Mouse (Mus musculus): ENCODE measurements around the gene Ets1. TPM values are rescaled to one million over a fixed set of nuclear protein-coding genes. Genes with fewer than 3 reads are reported as not detected.
A peak's percentile ranks its signal among the peaks of the same experiment; 100 is the strongest.

Ets1 gene
- polyA plus RNA-seq, 1 experiment from 2014 or later, result 115 TPM

DNA sequence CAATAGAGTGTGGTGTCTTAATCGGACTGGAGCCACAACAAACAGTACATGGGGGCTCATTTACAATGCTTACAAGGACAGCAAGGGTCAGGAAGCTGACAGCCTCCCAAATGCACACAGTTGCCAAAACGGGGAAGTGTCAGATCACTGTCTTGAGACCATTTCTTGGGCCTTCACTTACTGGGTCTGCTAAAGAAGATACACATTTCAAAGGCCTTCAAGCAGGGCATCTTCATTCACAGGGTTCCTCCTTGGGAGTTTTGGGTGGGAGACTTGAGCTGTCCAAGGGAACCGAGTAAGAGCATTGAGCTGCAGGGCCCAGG lies 83.9 kb downstream of the Ets1 start:
- 0 out of 2 replicates have a peak overlapping the region, but pooled peaks have one; percentile 34 for H3K27ac ChIP-seq (ENCODE audit: low read length)
- H3K4me2 ChIP-seq (ENCODE audit: low read depth, low read length), result no peak overlapping the region
- H3K9me3 ChIP-seq (ENCODE audit: control insufficient read depth, low read length), result no peaks in the 10 kb centered on the region
- H3K27me3 ChIP-seq (ENCODE audit: control insufficient read depth, insufficient read depth, low read depth, low read length), result no peaks in the 10 kb centered on the region
- H3K9ac ChIP-seq (ENCODE audit: low read length), result no peak overlapping the region
- H3K4me1 ChIP-seq (replicated peaks; ENCODE audit: control insufficient read depth, insufficient read depth, low read length), result peaks cover 67% of the 10 kb centered on the region
- no peaks in the 10 kb centered on the region for H3K36me3 ChIP-seq (ENCODE audit: control insufficient read depth, insufficient read depth, low read length)
- ATAC-seq (ENCODE audit: low read depth), result no peak
- H3K4me3 ChIP-seq (ENCODE audit: low read length), result no peak overlapping the region
- 39% methylated on average over 3 of the region's 3 CpGs for WGBS

DNA sequence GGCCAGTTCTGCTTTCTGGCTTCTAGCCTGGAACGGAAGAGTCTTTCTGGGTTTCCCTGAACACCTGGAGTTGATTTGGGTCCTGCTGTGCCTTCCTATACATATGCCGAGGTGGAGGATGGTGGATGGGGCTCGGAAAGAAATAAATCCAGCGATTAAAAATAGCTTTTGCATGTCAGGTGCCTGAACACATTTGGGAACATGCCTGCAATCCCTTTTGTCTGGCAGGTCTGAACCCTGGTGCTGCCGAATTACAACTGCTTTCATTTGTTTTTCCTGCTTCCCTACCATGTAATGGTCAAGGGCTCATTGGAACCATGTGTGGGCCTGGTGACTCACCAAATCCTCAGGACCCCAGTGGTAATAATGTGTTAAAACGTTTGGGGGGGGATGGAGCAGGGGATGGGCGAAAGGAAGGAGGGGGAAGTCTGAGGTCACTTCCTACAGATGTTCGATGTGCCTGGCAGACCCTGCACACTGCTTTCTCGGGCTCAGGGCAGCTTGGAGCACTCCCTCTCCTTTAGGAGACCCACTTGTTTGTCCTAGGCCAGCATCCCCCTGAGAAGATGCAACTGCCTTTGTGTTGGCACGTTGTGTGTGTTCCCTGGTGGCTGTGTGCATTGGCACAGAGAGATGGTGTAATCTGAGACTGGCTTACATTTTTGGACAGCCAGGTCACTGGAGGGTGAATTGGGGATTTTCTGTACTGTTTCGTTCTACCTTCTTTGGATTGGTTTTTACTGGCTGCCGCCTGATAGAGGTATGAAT lies 84.4 kb downstream of the Ets1 start:
- peak; percentile 16; the same call in 1 of the 2 replicates for ATAC-seq (ENCODE audit: low read depth)
- Histone ChIP-seq H3K36me3 (ENCODE audit: control insufficient read depth, insufficient read depth, low read length) (no peaks in the 10 kb centered on the region), H3K9me3 (ENCODE audit: control insufficient read depth, low read length) (no peaks in the 10 kb centered on the region), H3K27me3 (ENCODE audit: control insufficient read depth, insufficient read depth, low read depth, low read length) (no peaks in the 10 kb centered on the region), H3K4me1 (replicated peaks; ENCODE audit: control insufficient read depth, insufficient read depth, low read length) (peaks cover 62% of the 10 kb centered on the region), H3K4me2 (ENCODE audit: low read depth, low read length) (no peak overlapping the region), H3K27ac (ENCODE audit: low read length) (peak overlapping the region; percentile 34), H3K4me3 (ENCODE audit: low read length) (no peak overlapping the region), H3K9ac (ENCODE audit: low read length) (no peak overlapping the region)
- 37% methylated on average over 12 of the region's 12 CpGs for WGBS

DNA sequence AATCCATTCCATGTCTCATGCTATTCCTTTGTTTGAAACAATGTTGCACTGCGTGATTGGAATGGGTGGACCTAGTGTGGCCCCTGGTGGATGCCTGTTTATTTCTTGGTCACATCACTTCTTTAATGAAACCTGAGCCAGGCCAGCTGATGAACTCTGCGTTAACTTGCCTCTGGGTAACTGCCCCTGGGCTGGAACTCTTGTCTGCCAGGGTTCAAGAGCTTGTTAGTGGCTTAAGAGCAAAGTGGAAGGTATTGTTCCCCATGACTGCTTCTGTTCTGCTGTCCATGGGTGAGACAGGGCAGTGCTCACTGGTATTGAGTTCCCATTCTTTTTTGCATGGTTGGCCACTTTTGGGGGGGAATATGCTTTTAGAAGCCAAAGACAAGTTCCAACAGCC lies 85.1 kb downstream of the Ets1 start:
- no peaks in the 10 kb centered on the region for H3K9me3 ChIP-seq (ENCODE audit: control insufficient read depth, low read length)
- no peak for ATAC-seq (ENCODE audit: low read depth)
- H3K27ac ChIP-seq (ENCODE audit: low read length), result peak overlapping the region; percentile 34
- no peak overlapping the region for H3K9ac ChIP-seq (ENCODE audit: low read length)
- 48% methylated on average over 2 of the region's 2 CpGs for WGBS
- H3K27me3 ChIP-seq (ENCODE audit: control insufficient read depth, insufficient read depth, low read depth, low read length), result no peaks in the 10 kb centered on the region
- H3K4me2 ChIP-seq (ENCODE audit: low read depth, low read length), result no peak overlapping the region
- peaks cover 60% of the 10 kb centered on the region for H3K4me1 ChIP-seq (replicated peaks; ENCODE audit: control insufficient read depth, insufficient read depth, low read length)
- H3K36me3 ChIP-seq (ENCODE audit: control insufficient read depth, insufficient read depth, low read length), result no peaks in the 10 kb centered on the region
- no peak overlapping the region for H3K4me3 ChIP-seq (ENCODE audit: low read length)

DNA sequence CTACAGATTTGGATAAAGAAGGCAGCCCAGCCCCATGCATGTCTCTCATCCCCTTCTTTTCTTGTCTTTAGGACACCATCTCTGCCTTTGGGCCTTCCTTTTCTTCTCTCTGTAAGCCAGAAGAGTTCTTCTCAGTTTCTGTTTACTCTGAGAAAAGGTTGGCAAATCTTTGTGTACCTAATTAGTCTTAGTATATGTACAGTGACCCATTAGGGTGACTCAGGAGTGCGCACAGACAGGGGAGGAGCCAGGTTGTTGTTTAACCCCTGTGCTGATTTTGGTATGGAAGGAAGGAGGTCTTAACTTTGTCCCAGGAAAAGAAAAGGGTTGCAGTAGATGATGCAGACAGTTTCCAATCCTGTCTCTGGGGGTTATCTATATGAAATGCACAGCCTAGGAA lies 86.2 kb downstream of the Ets1 start:
- 73% methylated on average over 1 of the region's 1 CpGs for WGBS
- no peak overlapping the region for H3K4me2 ChIP-seq (ENCODE audit: low read depth, low read length)
- H3K4me1 ChIP-seq (replicated peaks; ENCODE audit: control insufficient read depth, insufficient read depth, low read length), result peaks cover 49% of the 10 kb centered on the region
- no peak overlapping the region for H3K4me3 ChIP-seq (ENCODE audit: low read length)
- H3K27me3 ChIP-seq (ENCODE audit: control insufficient read depth, insufficient read depth, low read depth, low read length), result no peaks in the 10 kb centered on the region
- no peaks in the 10 kb centered on the region for H3K9me3 ChIP-seq (ENCODE audit: control insufficient read depth, low read length)
- H3K9ac ChIP-seq (ENCODE audit: low read length), result no peak overlapping the region
- H3K36me3 ChIP-seq (ENCODE audit: control insufficient read depth, insufficient read depth, low read length), result no peaks in the 10 kb centered on the region
- ATAC-seq (ENCODE audit: low read depth), result no peak
- H3K27ac ChIP-seq (ENCODE audit: low read length), result no peak overlapping the region

DNA sequence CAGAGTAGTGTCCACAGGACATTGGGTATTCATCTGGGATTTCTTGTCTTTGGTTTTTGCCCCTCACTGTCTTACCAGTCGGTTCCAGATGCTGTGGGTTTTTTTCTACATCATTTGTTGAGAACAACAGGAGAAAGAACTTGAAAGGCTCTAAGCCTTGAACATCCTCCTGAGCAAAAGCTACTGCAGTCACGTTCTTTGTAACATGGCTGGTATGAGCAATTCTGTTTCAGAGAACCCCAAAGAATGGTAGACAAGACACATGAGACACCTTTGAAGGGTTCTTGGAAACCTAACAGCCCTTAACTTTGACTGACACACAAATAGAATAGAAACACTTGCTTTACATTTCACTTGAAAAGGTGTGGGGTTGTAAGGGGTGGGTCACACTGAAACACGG lies 86.9 kb downstream of the Ets1 start:
- Histone ChIP-seq H3K27ac (ENCODE audit: low read length) (no peak overlapping the region), H3K27me3 (ENCODE audit: control insufficient read depth, insufficient read depth, low read depth, low read length) (no peaks in the 10 kb centered on the region)

DNA sequence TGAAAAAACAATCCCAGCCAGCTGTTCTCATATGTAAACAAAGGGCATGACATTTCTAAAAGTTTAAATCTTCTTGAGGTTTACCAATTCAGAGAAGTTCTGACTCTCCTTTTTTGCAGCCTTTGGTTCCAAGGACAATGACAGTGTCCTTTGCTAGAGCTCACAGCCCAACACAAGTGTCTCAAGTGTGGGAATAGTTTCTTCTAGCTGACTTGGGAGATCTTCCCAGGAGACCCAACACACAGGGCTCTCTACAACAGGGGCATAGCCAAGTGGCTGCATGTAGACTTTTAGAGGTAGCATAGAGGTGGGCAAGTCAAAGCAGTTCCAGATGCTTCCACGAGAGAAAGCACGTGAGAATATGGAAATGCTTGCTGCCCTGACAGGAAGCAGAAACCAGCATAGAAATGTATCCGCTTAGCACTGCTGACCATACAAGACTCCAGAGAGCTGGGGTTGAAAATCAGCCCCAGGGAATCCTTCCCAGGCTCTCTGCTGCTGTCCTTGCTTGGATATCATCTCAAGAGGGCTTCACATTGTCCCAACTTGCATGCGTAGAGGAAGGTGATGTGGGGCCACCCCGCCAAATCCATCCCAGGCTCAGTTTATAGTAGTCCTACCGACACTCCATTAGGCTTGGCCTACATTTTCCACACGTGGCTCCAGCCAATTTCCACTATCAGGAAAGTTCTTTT lies 88.3 kb downstream of the Ets1 start:
- no peak for ATAC-seq (ENCODE audit: low read depth)
- Histone ChIP-seq H3K27me3 (ENCODE audit: control insufficient read depth, insufficient read depth, low read depth, low read length) (no peaks in the 10 kb centered on the region), H3K4me1 (replicated peaks; ENCODE audit: control insufficient read depth, insufficient read depth, low read length) (peaks cover 32% of the 10 kb centered on the region), H3K9me3 (ENCODE audit: control insufficient read depth, low read length) (no peaks in the 10 kb centered on the region), H3K36me3 (ENCODE audit: control insufficient read depth, insufficient read depth, low read length) (peaks cover 2% of the 10 kb centered on the region), H3K4me3 (ENCODE audit: low read length) (no peak overlapping the region), H3K27ac (ENCODE audit: low read length) (0 out of 2 replicates have a peak overlapping the region, but pooled peaks have one; percentile 5), H3K4me2 (ENCODE audit: low read depth, low read length) (no peak overlapping the region), H3K9ac (ENCODE audit: low read length) (no peak overlapping the region)
- 58% methylated on average over 7 of the region's 7 CpGs for WGBS

More for the DNA sequence above, 86.9 kb downstream of the Ets1 start:
- no peak overlapping the region for H3K9ac ChIP-seq (ENCODE audit: low read length)
- H3K4me1 ChIP-seq (replicated peaks; ENCODE audit: control insufficient read depth, insufficient read depth, low read length), result peaks cover 41% of the 10 kb centered on the region
- H3K4me2 ChIP-seq (ENCODE audit: low read depth, low read length), result no peak overlapping the region
- 66% methylated on average over 3 of the region's 3 CpGs for WGBS
- H3K4me3 ChIP-seq (ENCODE audit: low read length), result no peak overlapping the region
- no peaks in the 10 kb centered on the region for H3K9me3 ChIP-seq (ENCODE audit: control insufficient read depth, low read length)
- no peak for ATAC-seq (ENCODE audit: low read depth)
- H3K36me3 ChIP-seq (ENCODE audit: control insufficient read depth, insufficient read depth, low read length), result no peaks in the 10 kb centered on the region

DNA sequence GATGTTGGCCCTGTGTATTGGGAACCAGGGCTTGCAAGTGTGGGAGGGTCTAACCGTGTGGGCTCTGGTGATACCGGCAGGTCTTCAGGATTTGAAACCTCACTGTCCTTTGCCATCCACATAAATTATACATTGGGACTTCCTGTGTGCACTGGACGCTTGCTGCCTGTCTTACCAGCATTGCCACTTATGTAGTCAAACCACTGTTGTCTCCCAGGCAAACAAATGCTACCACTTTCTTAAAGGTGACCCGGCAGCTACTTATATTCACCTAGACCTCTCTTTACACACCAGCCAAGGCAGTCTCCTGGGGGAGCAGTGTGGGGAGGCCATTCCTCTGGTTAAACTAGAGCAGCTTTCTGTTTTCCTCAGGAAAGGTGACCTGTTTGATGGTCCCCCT lies 89.9 kb downstream of the Ets1 start:
- no peak for ATAC-seq (ENCODE audit: low read depth)
- no peak overlapping the region for H3K4me2 ChIP-seq (ENCODE audit: low read depth, low read length)
- H3K36me3 ChIP-seq (ENCODE audit: control insufficient read depth, insufficient read depth, low read length), result peaks cover 8% of the 10 kb centered on the region
- H3K27me3 ChIP-seq (ENCODE audit: control insufficient read depth, insufficient read depth, low read depth, low read length), result no peaks in the 10 kb centered on the region
- no peak overlapping the region for H3K9ac ChIP-seq (ENCODE audit: low read length)
- peaks cover 19% of the 10 kb centered on the region for H3K4me1 ChIP-seq (replicated peaks; ENCODE audit: control insufficient read depth, insufficient read depth, low read length)
- no peak overlapping the region for H3K27ac ChIP-seq (ENCODE audit: low read length)
- H3K4me3 ChIP-seq (ENCODE audit: low read length), result no peak overlapping the region
- H3K9me3 ChIP-seq (ENCODE audit: control insufficient read depth, low read length), result no peaks in the 10 kb centered on the region
- 59% methylated on average over 4 of the region's 4 CpGs for WGBS

DNA sequence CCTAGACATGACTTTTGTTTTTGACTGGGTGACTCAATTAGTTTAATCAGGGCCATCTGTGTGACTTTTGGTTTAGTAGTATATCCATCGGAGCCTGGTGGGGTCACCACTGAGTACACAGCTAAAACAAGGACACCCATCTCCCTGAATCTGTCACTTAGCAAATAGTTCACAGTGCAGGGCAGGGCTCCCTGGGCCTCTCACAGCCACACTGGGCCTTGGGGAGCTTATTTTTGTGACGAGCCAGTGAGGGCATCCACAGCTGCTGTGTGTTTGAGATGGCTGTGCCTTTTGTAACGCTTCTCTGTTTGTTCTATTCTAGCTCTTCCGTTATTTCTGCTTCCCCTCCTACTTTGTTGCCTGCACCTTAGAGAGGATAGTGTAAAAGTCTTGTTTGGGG lies 90.6 kb downstream of the Ets1 start:
- no peak for ATAC-seq (ENCODE audit: low read depth)
- Histone ChIP-seq H3K9ac (ENCODE audit: low read length) (no peak overlapping the region), H3K9me3 (ENCODE audit: control insufficient read depth, low read length) (no peaks in the 10 kb centered on the region), H3K27me3 (ENCODE audit: control insufficient read depth, insufficient read depth, low read depth, low read length) (no peaks in the 10 kb centered on the region), H3K4me1 (replicated peaks; ENCODE audit: control insufficient read depth, insufficient read depth, low read length) (peaks cover 13% of the 10 kb centered on the region), H3K27ac (ENCODE audit: low read length) (no peak overlapping the region), H3K36me3 (ENCODE audit: control insufficient read depth, insufficient read depth, low read length) (peaks cover 8% of the 10 kb centered on the region), H3K4me3 (ENCODE audit: low read length) (no peak overlapping the region), H3K4me2 (ENCODE audit: low read depth, low read length) (no peak overlapping the region)
- 68% methylated on average over 4 of the region's 4 CpGs for WGBS

DNA sequence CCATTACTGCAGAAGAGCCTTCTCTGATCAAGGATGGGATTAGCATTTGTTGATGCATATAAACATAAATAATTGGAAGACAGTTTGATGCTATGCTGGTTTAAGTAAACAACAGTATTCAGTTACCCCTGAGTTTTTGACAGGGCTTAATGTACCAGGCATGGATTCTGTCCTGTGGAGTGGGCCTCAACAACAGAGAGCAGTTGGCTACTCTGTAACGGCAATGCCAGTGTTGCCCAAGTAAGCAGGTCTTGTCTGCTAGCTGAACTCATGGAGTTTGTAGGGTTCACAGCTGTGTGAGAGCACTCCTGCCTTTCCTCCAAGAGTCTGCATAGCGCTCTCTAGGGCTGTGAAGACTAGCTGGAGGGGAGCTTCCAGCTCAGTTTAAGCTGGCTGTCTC lies 91.0 kb downstream of the Ets1 start:
- no peaks in the 10 kb centered on the region for H3K27me3 ChIP-seq (ENCODE audit: control insufficient read depth, insufficient read depth, low read depth, low read length)
- H3K4me3 ChIP-seq (ENCODE audit: low read length), result no peak overlapping the region
- H3K4me1 ChIP-seq (replicated peaks; ENCODE audit: control insufficient read depth, insufficient read depth, low read length), result peaks cover 14% of the 10 kb centered on the region
- no peak overlapping the region for H3K9ac ChIP-seq (ENCODE audit: low read length)
- no peak for ATAC-seq (ENCODE audit: low read depth)
- no peak overlapping the region for H3K27ac ChIP-seq (ENCODE audit: low read length)
- H3K9me3 ChIP-seq (ENCODE audit: control insufficient read depth, low read length), result no peaks in the 10 kb centered on the region
- no peak overlapping the region for H3K4me2 ChIP-seq (ENCODE audit: low read depth, low read length)
- peaks cover 8% of the 10 kb centered on the region for H3K36me3 ChIP-seq (ENCODE audit: control insufficient read depth, insufficient read depth, low read length)
- 91% methylated on average over 2 of the region's 2 CpGs for WGBS
